Mouse (Mus musculus): ENCODE data around the gene Btk. TPM values are rescaled to one million over a fixed set of nuclear protein-coding genes. Genes with fewer than 3 reads are reported as not detected.

Btk gene
- polyA plus RNA-seq, 1 experiment from 2014 or later, result 1.1 TPM

- no peaks in the 10 kb centered on the region for H3K9me3 ChIP-seq
- WGBS, result 15% methylated on average over 33 of the region's 33 CpGs
- peak; percentile 98 for ATAC-seq (ENCODE audit: low FRiP score)
- peak within 1 kb of the TSS; percentile 95 for H3K27ac ChIP-seq
- no peaks in the 10 kb centered on the region for H3K36me3 ChIP-seq
- H3K27me3 ChIP-seq, result no peaks in the 10 kb centered on the region
- peak within 1 kb of the TSS; percentile 56 for H3K4me2 ChIP-seq
- peaks cover 22% of the 10 kb centered on the region for H3K4me1 ChIP-seq (replicated peaks)
- peak within 1 kb of the TSS; percentile 49 for H3K4me3 ChIP-seq
- peak within 1 kb of the TSS; percentile 69 for H3K9ac ChIP-seq
These were observed 17.4 kb upstream of the Btk start, which contains the start of the genes Gla and Hnrnph2 for GRCm38 (mm10) chrX:134600659-134601379. Gene Gla (minus strand): TSS chrX:134601125. Gene Hnrnph2 (plus strand): TSS chrX:134601179.

- Histone ChIP-seq H3K4me2 (peak overlapping the region; percentile 56), H3K4me3 (peak overlapping the region; percentile 42), H3K4me1 (replicated peaks) (peaks cover 22% of the 10 kb centered on the region), H3K27ac (peak overlapping the region; percentile 64; the same call in 1 of the 2 replicates), H3K9ac (peak overlapping the region; percentile 63), H3K27me3 (no peaks in the 10 kb centered on the region), H3K36me3 (no peaks in the 10 kb centered on the region), H3K9me3 (no peaks in the 10 kb centered on the region)
- 33% methylated on average over 10 of the region's 10 CpGs for WGBS
- 0 out of 2 replicates have a peak, but pooled peaks have one; percentile 1 for ATAC-seq (ENCODE audit: low FRiP score)
These were observed 16.7 kb upstream of the Btk start for GRCm38 (mm10) chrX:134599922-134600565.

- H3K4me1 ChIP-seq (replicated peaks), result peaks cover 12% of the 10 kb centered on the region
- WGBS, result 63% methylated on average over 5 of the region's 5 CpGs
- H3K4me2 ChIP-seq, result no peak overlapping the region
- H3K9ac ChIP-seq, result no peak overlapping the region
- H3K36me3 ChIP-seq, result no peaks in the 10 kb centered on the region; the same call in none of the 2 replicates
- ATAC-seq (ENCODE audit: low FRiP score), result no peak
- H3K9me3 ChIP-seq, result no peaks in the 10 kb centered on the region
- no peaks in the 10 kb centered on the region for H3K27me3 ChIP-seq
- H3K27ac ChIP-seq, result no peak overlapping the region
- no peak overlapping the region for H3K4me3 ChIP-seq
These were observed 6.5 kb upstream of the Btk start for GRCm38 (mm10) chrX:134589836-134590235.

GRCm38 (mm10) chrX:134588997-134589396, 5.6 kb upstream of the Btk start:
- H3K27ac ChIP-seq, result no peak overlapping the region
- no peak for ATAC-seq (ENCODE audit: low FRiP score)
- WGBS, result 92% methylated on average over 3 of the region's 3 CpGs
- no peaks in the 10 kb centered on the region; the same call in none of the 2 replicates for H3K36me3 ChIP-seq
- no peaks in the 10 kb centered on the region for H3K27me3 ChIP-seq
- H3K9ac ChIP-seq, result no peak overlapping the region
- no peaks in the 10 kb centered on the region for H3K9me3 ChIP-seq
- no peak overlapping the region for H3K4me2 ChIP-seq
- H3K4me3 ChIP-seq, result no peak overlapping the region
- peaks cover 17% of the 10 kb centered on the region for H3K4me1 ChIP-seq (replicated peaks)

GRCm38 (mm10) chrX:134588261-134588660, 4.9 kb upstream of the Btk start:
- H3K27ac ChIP-seq, result no peak overlapping the region
- no peak for ATAC-seq (ENCODE audit: low FRiP score)
- no peak overlapping the region for H3K9ac ChIP-seq
- no peak overlapping the region for H3K4me2 ChIP-seq
- H3K4me3 ChIP-seq, result no peak overlapping the region
- 85% methylated on average over 4 of the region's 4 CpGs for WGBS
- no peaks in the 10 kb centered on the region for H3K9me3 ChIP-seq
- peaks cover 17% of the 10 kb centered on the region for H3K4me1 ChIP-seq (replicated peaks)
- no peaks in the 10 kb centered on the region for H3K27me3 ChIP-seq
- no peaks in the 10 kb centered on the region; the same call in none of the 2 replicates for H3K36me3 ChIP-seq

- Histone ChIP-seq H3K36me3 (no peaks in the 10 kb centered on the region; the same call in none of the 2 replicates), H3K27me3 (no peaks in the 10 kb centered on the region), H3K9ac (peak overlapping the region; percentile 76), H3K4me2 (peak overlapping the region; percentile 62), H3K4me3 (peak overlapping the region; percentile 52), H3K4me1 (replicated peaks) (peaks cover 17% of the 10 kb centered on the region), H3K27ac (no peak overlapping the region), H3K9me3 (no peaks in the 10 kb centered on the region)
- ATAC-seq (ENCODE audit: low FRiP score), result no peak
- 32% methylated on average over 8 of the region's 8 CpGs for WGBS
These were observed 3.1 kb upstream of the Btk start for GRCm38 (mm10) chrX:134586447-134586846.

- peak; percentile 98 for ATAC-seq (ENCODE audit: low FRiP score)
- no peaks in the 10 kb centered on the region; the same call in none of the 2 replicates for H3K36me3 ChIP-seq
- peak within 1 kb of the TSS; percentile 62 for H3K4me2 ChIP-seq
- H3K9ac ChIP-seq, result peak within 1 kb of the TSS; percentile 76
- no peaks in the 10 kb centered on the region for H3K27me3 ChIP-seq
- peak within 1 kb of the TSS; percentile 91 for H3K27ac ChIP-seq
- H3K4me1 ChIP-seq (replicated peaks), result peaks cover 17% of the 10 kb centered on the region
- 17% methylated on average over 45 of the region's 45 CpGs for WGBS
- no peaks in the 10 kb centered on the region for H3K9me3 ChIP-seq
- peak within 1 kb of the TSS; percentile 52 for H3K4me3 ChIP-seq
These were observed 2.0 kb upstream of the Btk start, which contains the start of gene Rpl36a for GRCm38 (mm10) chrX:134585103-134586002. Gene Rpl36a (plus strand): TSS chrX:134585654.

- WGBS, result 84% methylated on average over 11 of the region's 11 CpGs
- H3K4me1 ChIP-seq (replicated peaks), result peaks cover 17% of the 10 kb centered on the region
- H3K27me3 ChIP-seq, result no peaks in the 10 kb centered on the region
- no peak overlapping the region for H3K27ac ChIP-seq
- no peaks in the 10 kb centered on the region for H3K36me3 ChIP-seq
- H3K9ac ChIP-seq, result no peak overlapping the region
- ATAC-seq (ENCODE audit: low FRiP score), result no peak
- H3K9me3 ChIP-seq, result no peaks in the 10 kb centered on the region
- H3K4me3 ChIP-seq, result no peak overlapping the region
- H3K4me2 ChIP-seq, result no peak overlapping the region
These were observed 1.1 kb downstream of the Btk start for GRCm38 (mm10) chrX:134582270-134582669.

- no peak for ATAC-seq (ENCODE audit: low FRiP score)
- no peak overlapping the region for H3K4me3 ChIP-seq
- no peaks in the 10 kb centered on the region for H3K9me3 ChIP-seq
- no peak overlapping the region for H3K27ac ChIP-seq
- H3K36me3 ChIP-seq, result no peaks in the 10 kb centered on the region
- no peak overlapping the region for H3K9ac ChIP-seq
- 86% methylated on average over 14 of the region's 14 CpGs for WGBS
- no peaks in the 10 kb centered on the region for H3K27me3 ChIP-seq
- no peak overlapping the region for H3K4me2 ChIP-seq
- H3K4me1 ChIP-seq (replicated peaks), result peaks cover 7% of the 10 kb centered on the region; the same call in 1 of the 2 replicates
These were observed 2.7 kb downstream of the Btk start for GRCm38 (mm10) chrX:134580528-134581305.

GRCm38 (mm10) chrX:134577896-134578295, 5.5 kb downstream of the Btk start:
- Histone ChIP-seq H3K27ac (no peak overlapping the region), H3K4me1 (replicated peaks) (no peaks in the 10 kb centered on the region), H3K27me3 (no peaks in the 10 kb centered on the region), H3K9me3 (no peaks in the 10 kb centered on the region), H3K4me2 (no peak overlapping the region), H3K36me3 (no peaks in the 10 kb centered on the region), H3K4me3 (no peak overlapping the region), H3K9ac (no peak overlapping the region)
- ATAC-seq (ENCODE audit: low FRiP score), result no peak
- 79% methylated on average over 4 of the region's 4 CpGs for WGBS

GRCm38 (mm10) chrX:134566536-134567222, 16.7 kb downstream of the Btk start:
- ATAC-seq (ENCODE audit: low FRiP score), result no peak
- Histone ChIP-seq H3K27ac (no peak overlapping the region), H3K27me3 (no peaks in the 10 kb centered on the region), H3K9me3 (no peaks in the 10 kb centered on the region), H3K4me2 (no peak overlapping the region), H3K36me3 (no peaks in the 10 kb centered on the region), H3K9ac (no peak overlapping the region), H3K4me1 (replicated peaks) (no peaks in the 10 kb centered on the region), H3K4me3 (no peak overlapping the region)
- WGBS, result 85% methylated on average over 8 of the region's 8 CpGs
